In genomic region chr2:26933304-26934055, GRCm38 (mm10) we compare ENCODE assay signal across 8 mouse cellular contexts. TPM values are rescaled to one million over a fixed set of nuclear protein-coding genes. Genes with fewer than 3 reads are reported as not detected.
DNase-seq lines count a peak whose midpoint lies in the region; ATAC-seq and TF ChIP-seq lines count a peak whose summit lies in the region.

Surf4 (minus strand) TSS chr2:26933928.
Stkld1 (plus strand) TSS chr2:26934047.

- no peaks in the 10 kb centered on the region for H3K36me3 ChIP-seq in hindbrain, postnatal 0 days (ENCODE audit: insufficient read depth, low read length)
- H3K36me3 ChIP-seq in macrophage (ENCODE audit: inconsistent target) = 0 out of 2 replicates have a peak, but pooled peaks cover 5% of the 10 kb centered on the region

- H3K9me3 ChIP-seq in hindbrain, postnatal 0 days (ENCODE audit: low read length) = no peaks in the 10 kb centered on the region

- DNase-seq in gastrocnemius, adult 2 months = peak; percentile 97
- peak; percentile 95 for DNase-seq in hindbrain, postnatal 0 days (ENCODE audit: low spot score)
- DNase-seq in left cerebral cortex, adult 2 months (ENCODE audit: extremely low spot score in 1 of 2, low spot score in 2 of 2) = peak; percentile 93 to 95
- DNase-seq in retina, postnatal 7 days (ENCODE audit: low read depth, low spot score) = peak; percentile 91
- DNase-seq in urinary bladder, adult 18-20 months (ENCODE audit: low spot score in 2 of 2) = peak; percentile 80 to 89

- H3K27me3 ChIP-seq in hindbrain, postnatal 0 days (ENCODE audit: insufficient read depth, low read length) = no peaks in the 10 kb centered on the region

- peak; percentile 76 for ATAC-seq in activated CD4-positive, CD25-positive, alpha-beta regulatory T cell, adult 4 months
- peak; percentile 87 for ATAC-seq in common myeloid progenitor, adult 5-6 weeks (replicated peaks; ENCODE audit: low read depth, poor library complexity, severe bottlenecking)
- ATAC-seq in hindbrain, postnatal 0 days = peak; percentile 94

- intact Hi-C loops in gastrocnemius, adult 2 months (cut with DNase I) = loop anchor here (2.0 kb wide), 1 partner anchor 23 kb away; the partner anchor contains the start of genes Med22 and Rpl7a
- intact Hi-C loops in left cerebral cortex, adult 2 months (cut with DNase I) = loop anchor here (1.0 to 5.0 kb wide), 5 partner anchors 17 to 94 kb away; partner anchors contain the start of genes Med22, Rpl7a, Slc2a6 and Surf1

- H3K4me3 ChIP-seq in gastrocnemius, adult 2 months = peak within 1 kb of the TSS; percentile 100
- peak within 1 kb of the TSS; percentile 93 for H3K4me3 ChIP-seq in hindbrain, postnatal 0 days (ENCODE audit: low read length)
- H3K4me3 ChIP-seq in left cerebral cortex, adult 2 months = peak within 1 kb of the TSS; percentile 96
- peak within 1 kb of the TSS; percentile 90 for H3K4me3 ChIP-seq in macrophage (ENCODE audit: inconsistent target)

- peaks cover 44% of the 10 kb centered on the region for H3K79me2 ChIP-seq in macrophage (ENCODE audit: inconsistent target)

- peak; percentile 4; the same call in 1 of the 2 replicates for TF ChIP-seq CTCF in gastrocnemius, adult 2 months (IDR thresholded peaks at IDR 0.05)
- TF ChIP-seq CTCF in hindbrain, postnatal 0 days (IDR thresholded peaks at IDR 0.05; ENCODE audit: low read depth) = no peak
- TF ChIP-seq CTCF in left cerebral cortex, adult 2 months (IDR thresholded peaks at IDR 0.05) = no peak; the same call in 1 of the 2 replicates

- peaks cover 8% of the 10 kb centered on the region; the same call in 1 of the 2 replicates for H3K4me1 ChIP-seq in hindbrain, postnatal 0 days (ENCODE audit: insufficient read depth, low read length)

- WGBS in hindbrain, postnatal 0 days = under 1% methylated on average over 41 of the region's 70 CpGs
- 3% methylated on average over 67 of the region's 70 CpGs for WGBS in macrophage (ENCODE audit: missing documents)

- peak within 1 kb of the TSS; percentile 85 for H3K4me2 ChIP-seq in hindbrain, postnatal 0 days (ENCODE audit: low read depth, low read length)

- H3K27ac ChIP-seq in gastrocnemius, adult 2 months = peak within 1 kb of the TSS; percentile 98
- H3K27ac ChIP-seq in hindbrain, postnatal 0 days = peak within 1 kb of the TSS; percentile 88
- peak within 1 kb of the TSS; percentile 91 for H3K27ac ChIP-seq in left cerebral cortex, adult 2 months
- peak within 1 kb of the TSS; percentile 70 for H3K27ac ChIP-seq in macrophage

- peak within 1 kb of the TSS; percentile 97 for H3K9ac ChIP-seq in hindbrain, postnatal 0 days (replicated peaks; ENCODE audit: low read length)

RNA-seq across cellular contexts. Expression of gene Surf4, which starts in this region (rescaled TPM):
- 10 to 100 TPM; 75.1 to 87.6 TPM for polyA plus RNA-seq in activated CD4-positive, CD25-positive, alpha-beta regulatory T cell, adult 4 months (2017; shearing (Covaris generic))
- 50.3 and 51.5 TPM in 2 replicates for total RNA-seq in common myeloid progenitor, adult 5-6 weeks (2017)
- total RNA-seq in gastrocnemius, adult 2 months (2021) = 10 to 100 TPM; 69.0 to 75.6 TPM
- total RNA-seq in hindbrain, postnatal 0 days (2014; rRNA removed) = 126 TPM in 2 replicates
- polyA plus RNA-seq in hindbrain, postnatal 0 days (2015; fragmentation: Nextera tagmentation; extraction: Ambion mirVana) = 97.8 and 107 TPM in 2 replicates
- total RNA-seq in left cerebral cortex, adult 2 months (2021) = 10 to 100 TPM; 46.6 to 50.0 TPM
- 10 to 100 TPM; 14.3 to 46.8 (median 28.1) TPM for total RNA-seq in macrophage (2018; cell fraction: chromatin; rRNA removed)
- 100 to 1,000 TPM; 157 to 236 (median 188) TPM for total RNA-seq in macrophage (2018; cell fraction: cytosol; rRNA removed)
- 100 to 1,000 TPM in 24 of 26 experiments, 10 to 100 TPM in 2; 50.4 to 247 (median 148) TPM for total RNA-seq in macrophage (2018; cell fraction: nucleus; rRNA removed)
- polyA plus RNA-seq in macrophage (2018) = 126 to 164 TPM (median 160 TPM) in 3 replicates

RNA-seq across cellular contexts. Expression of gene Stkld1, which starts in this region (rescaled TPM):
- under 1 TPM; 0.28 to 0.50 TPM for polyA plus RNA-seq in activated CD4-positive, CD25-positive, alpha-beta regulatory T cell, adult 4 months (2017; shearing (Covaris generic))
- total RNA-seq in common myeloid progenitor, adult 5-6 weeks (2017) = 0.23 TPM in 1 of 2 replicates, not detected in the other
- total RNA-seq in gastrocnemius, adult 2 months (2021) = not detected
- not detected in 2 replicates for total RNA-seq in hindbrain, postnatal 0 days (2014; rRNA removed)
- 0.23 and 0.33 TPM in 2 replicates for polyA plus RNA-seq in hindbrain, postnatal 0 days (2015; fragmentation: Nextera tagmentation; extraction: Ambion mirVana)
- total RNA-seq in left cerebral cortex, adult 2 months (2021) = under 1 TPM in 1 of 2 experiments, not detected in 1; 0.37 TPM
- 1 to 10 TPM in 23 of 26 experiments, under 1 TPM in 2, not detected in 1; 0.31 to 7.1 (median 2.7) TPM for total RNA-seq in macrophage (2018; cell fraction: chromatin; rRNA removed)
- total RNA-seq in macrophage (2018; cell fraction: cytosol; rRNA removed) = 1 to 10 TPM in 2 of 26 experiments, under 1 TPM in 24; 0.31 to 1.2 (median 0.64) TPM
- 1 to 10 TPM in 21 of 26 experiments, under 1 TPM in 4, not detected in 1; 0.52 to 7.6 (median 2.1) TPM for total RNA-seq in macrophage (2018; cell fraction: nucleus; rRNA removed)
- polyA plus RNA-seq in macrophage (2018) = 0.30 to 0.79 TPM (median 0.44 TPM) in 3 replicates

Comparison
In these comparisons a context has a peak if more than half of its experiments do, and no peak if none do; other contexts are left out.
1. Peak in every context shown above with its lines: DNase-seq, ATAC-seq, H3K4me3 ChIP-seq and H3K27ac ChIP-seq.